9 mouse cellular contexts compared by ENCODE assay signal in the genomic region with DNA sequence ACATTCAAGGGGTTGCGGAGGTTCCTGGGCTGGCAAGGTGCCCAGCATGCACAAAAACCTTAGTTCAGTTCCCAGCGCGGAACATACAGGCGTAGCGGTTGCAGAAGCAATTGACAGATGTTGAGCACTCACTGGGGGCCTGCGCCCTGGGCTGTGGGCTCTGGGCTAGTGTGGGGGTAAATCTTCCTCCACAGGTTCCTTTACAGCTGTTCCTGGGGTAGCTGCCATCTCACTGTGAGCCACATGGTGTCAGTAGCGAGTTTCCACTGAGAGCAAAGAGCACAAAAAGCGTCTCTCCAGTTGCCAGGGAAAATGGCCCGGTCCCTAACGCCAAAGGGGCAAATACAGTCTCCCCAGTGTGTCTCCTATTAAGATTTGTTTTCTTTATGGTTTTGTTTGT. TPM values are rescaled to one million over a fixed set of nuclear protein-coding genes. Genes with fewer than 3 reads are reported as not detected.
A peak's percentile ranks its signal among the peaks of the same experiment; 100 is the strongest.
DNase-seq lines count a peak whose midpoint lies in the region; ATAC-seq and TF ChIP-seq lines count a peak whose summit lies in the region.
"Had no signal": no experiment of that assay in that cellular context is flagged by ENCODE, and none has a peak within 500 bp of the region (broad histone marks: within the 10 kb centered on the region; RNA-seq: fewer than 3 reads in every experiment).

No protein-coding gene starts in this region.

- peak; percentile 60; the same call in 1 of the 2 replicates for ATAC-seq in lung, embryonic 14.5 days (ENCODE audit: insufficient read depth)

- no peak overlapping the region for H3K9ac ChIP-seq in lung, embryonic 14.5 days
- H3K9ac ChIP-seq: limb, embryonic 15.5 days had no signal

- peaks cover 38% of the 10 kb centered on the region for H3K4me1 ChIP-seq in embryonic facial prominence, embryonic 10.5 days
- peaks cover 34% of the 10 kb centered on the region for H3K4me1 ChIP-seq in heart, embryonic 10.5 days
- no peaks in the 10 kb centered on the region for H3K4me1 ChIP-seq in lung, embryonic 14.5 days (ENCODE audit: insufficient read depth)

- no peak overlapping the region for H3K4me3 ChIP-seq in embryonic facial prominence, embryonic 10.5 days
- H3K4me3 ChIP-seq in heart, embryonic 10.5 days, result no peak overlapping the region
- H3K4me3 ChIP-seq in lung, embryonic 14.5 days (ENCODE audit: low read depth, low read length), result no peak overlapping the region
- H3K4me3 ChIP-seq: limb, embryonic 15.5 days had no signal

- no peaks in the 10 kb centered on the region for H3K9me3 ChIP-seq in embryonic facial prominence, embryonic 10.5 days
- H3K9me3 ChIP-seq in heart, embryonic 10.5 days, result no peaks in the 10 kb centered on the region
- no peaks in the 10 kb centered on the region for H3K9me3 ChIP-seq in lung, embryonic 14.5 days (ENCODE audit: low read depth, low read length)
- H3K9me3 ChIP-seq: limb, embryonic 15.5 days had no signal

- H3K4me2 ChIP-seq in lung, embryonic 14.5 days, result peak overlapping the region; percentile 35; the same call in 1 of the 2 replicates
- H3K4me2 ChIP-seq: limb, embryonic 15.5 days had no signal

- peak; percentile 82 to 84 for DNase-seq in B cell, adult 2 months
- peak; percentile 86 for DNase-seq in adrenal gland, adult 2 months
- DNase-seq in embryonic facial prominence, embryonic 10.5 days (ENCODE audit: low spot score), result peak; percentile 83
- peak; percentile 92 for DNase-seq in heart, embryonic 10.5 days (ENCODE audit: low spot score)
- peak; percentile 66 for DNase-seq in large intestine, adult 2 months (ENCODE audit: low read depth, low spot score)
- DNase-seq in lung, embryonic 14.5 days, result peak; percentile 96
- DNase-seq in retina, adult 2 months (ENCODE audit: low read depth, low spot score), result peak; percentile 50
- peak; percentile 61 for DNase-seq in thymus, postnatal 14 days

- WGBS in embryonic facial prominence, embryonic 10.5 days, result 10% methylated on average over 10 of the region's 10 CpGs
- 10% methylated on average over 10 of the region's 10 CpGs for WGBS in heart, embryonic 10.5 days
- under 1% methylated on average over 10 of the region's 10 CpGs for WGBS in large intestine, adult 2 months
- 2% methylated on average over 10 of the region's 10 CpGs for WGBS in lung, embryonic 14.5 days

- 0 out of 2 replicates have a peak, but pooled peaks cover under 1% of the 10 kb centered on the region for H3K36me3 ChIP-seq in embryonic facial prominence, embryonic 10.5 days (replicated peaks)
- H3K36me3 ChIP-seq in heart, embryonic 10.5 days, result peaks cover 10% of the 10 kb centered on the region
- peaks cover 3% of the 10 kb centered on the region; the same call in 1 of the 2 replicates for H3K36me3 ChIP-seq in lung, embryonic 14.5 days (ENCODE audit: insufficient read depth)

- H3K27me3 ChIP-seq in embryonic facial prominence, embryonic 10.5 days (replicated peaks; ENCODE audit: low read depth, poor library complexity, severe bottlenecking), result peaks cover 45% of the 10 kb centered on the region
- H3K27me3 ChIP-seq in heart, embryonic 10.5 days (ENCODE audit: insufficient read depth, poor library complexity, severe bottlenecking), result peaks cover 22% of the 10 kb centered on the region
- H3K27me3 ChIP-seq in lung, embryonic 14.5 days (ENCODE audit: insufficient read depth, low read length), result no peaks in the 10 kb centered on the region

- peak; percentile 93 for TF ChIP-seq CTCF in lung, embryonic 14.5 days (IDR thresholded peaks at IDR 0.05; ENCODE audit: low read depth)

- no peak overlapping the region for H3K27ac ChIP-seq in embryonic facial prominence, embryonic 10.5 days (replicated peaks)
- no peak overlapping the region for H3K27ac ChIP-seq in heart, embryonic 10.5 days
- H3K27ac ChIP-seq in lung, embryonic 14.5 days (ENCODE audit: low read depth), result no peak overlapping the region
- H3K27ac ChIP-seq: limb, embryonic 15.5 days had no signal

RNA-seq across cellular contexts. Expression of a gene that starts 0.8 kb away (rescaled TPM):
- total RNA-seq in adrenal gland, adult 2 months (2021), result 100 to 1,000 TPM in 1 of 2 experiments, 10 to 100 TPM in 1; 89.8 to 151 TPM
- polyA plus RNA-seq in adrenal gland, adult 2 months (2012; rRNA removed), result 189 and 210 TPM in 2 replicates
- 11.0 and 11.7 TPM in 2 replicates for polyA plus RNA-seq in embryonic facial prominence, embryonic 10.5 days (2016; fragmentation: Nextera tagmentation; extraction: Ambion mirVana)
- polyA plus RNA-seq in heart, embryonic 10.5 days (2016; fragmentation: Nextera tagmentation; extraction: Ambion mirVana), result 32.3 and 47.3 TPM in 2 replicates
- polyA plus RNA-seq in large intestine, adult 2 months (2012; rRNA removed), result 19.2 and 32.9 TPM in 2 replicates
- 15.7 and 16.9 TPM in 2 replicates for polyA plus RNA-seq in lung, embryonic 14.5 days (2014; fragmentation: Nextera tagmentation; extraction: Ambion mirVana)

RNA-seq across cellular contexts. Expression of a gene that starts 1.9 kb away (rescaled TPM):
- not detected for total RNA-seq in adrenal gland, adult 2 months (2021)
- polyA plus RNA-seq in adrenal gland, adult 2 months (2012; rRNA removed), result not detected in 2 replicates
- polyA plus RNA-seq in embryonic facial prominence, embryonic 10.5 days (2016; fragmentation: Nextera tagmentation; extraction: Ambion mirVana), result not detected in 2 replicates
- not detected in 2 replicates for polyA plus RNA-seq in heart, embryonic 10.5 days (2016; fragmentation: Nextera tagmentation; extraction: Ambion mirVana)
- not detected in 2 replicates for polyA plus RNA-seq in large intestine, adult 2 months (2012; rRNA removed)
- polyA plus RNA-seq in lung, embryonic 14.5 days (2014; fragmentation: Nextera tagmentation; extraction: Ambion mirVana), result not detected in 2 replicates
- polyA plus RNA-seq: limb, embryonic 15.5 days had no signal

RNA-seq across cellular contexts. Expression of a gene that starts 19.2 kb away (rescaled TPM):
- total RNA-seq in adrenal gland, adult 2 months (2021), result not detected
- 0.39 and 0.41 TPM in 2 replicates for polyA plus RNA-seq in adrenal gland, adult 2 months (2012; rRNA removed)
- 0.20 and 0.30 TPM in 2 replicates for polyA plus RNA-seq in embryonic facial prominence, embryonic 10.5 days (2016; fragmentation: Nextera tagmentation; extraction: Ambion mirVana)
- polyA plus RNA-seq in heart, embryonic 10.5 days (2016; fragmentation: Nextera tagmentation; extraction: Ambion mirVana), result 0.36 and 0.96 TPM in 2 replicates
- polyA plus RNA-seq in large intestine, adult 2 months (2012; rRNA removed), result not detected in 2 replicates
- not detected in 2 replicates for polyA plus RNA-seq in lung, embryonic 14.5 days (2014; fragmentation: Nextera tagmentation; extraction: Ambion mirVana)

RNA-seq across cellular contexts. Expression of a gene that starts 42.3 kb away (rescaled TPM):
- 10 to 100 TPM in 1 of 2 experiments, 1 to 10 TPM in 1; 7.8 to 13.5 TPM for total RNA-seq in adrenal gland, adult 2 months (2021)
- 12.1 and 16.9 TPM in 2 replicates for polyA plus RNA-seq in adrenal gland, adult 2 months (2012; rRNA removed)
- polyA plus RNA-seq in embryonic facial prominence, embryonic 10.5 days (2016; fragmentation: Nextera tagmentation; extraction: Ambion mirVana), result 8.2 and 10.3 TPM in 2 replicates
- 3.4 and 5.1 TPM in 2 replicates for polyA plus RNA-seq in heart, embryonic 10.5 days (2016; fragmentation: Nextera tagmentation; extraction: Ambion mirVana)
- polyA plus RNA-seq in large intestine, adult 2 months (2012; rRNA removed), result 2.4 and 2.9 TPM in 2 replicates
- 4.0 and 4.9 TPM in 2 replicates for polyA plus RNA-seq in lung, embryonic 14.5 days (2014; fragmentation: Nextera tagmentation; extraction: Ambion mirVana)

RNA-seq across cellular contexts. Expression of a gene that starts 55.3 kb away (rescaled TPM):
- 10 to 100 TPM; 28.1 to 58.7 TPM for total RNA-seq in adrenal gland, adult 2 months (2021)
- polyA plus RNA-seq in adrenal gland, adult 2 months (2012; rRNA removed), result 44.3 and 60.6 TPM in 2 replicates
- 0.28 and 0.51 TPM in 2 replicates for polyA plus RNA-seq in embryonic facial prominence, embryonic 10.5 days (2016; fragmentation: Nextera tagmentation; extraction: Ambion mirVana)
- polyA plus RNA-seq in heart, embryonic 10.5 days (2016; fragmentation: Nextera tagmentation; extraction: Ambion mirVana), result 0.83 and 0.94 TPM in 2 replicates
- 4.0 and 6.0 TPM in 2 replicates for polyA plus RNA-seq in large intestine, adult 2 months (2012; rRNA removed)
- polyA plus RNA-seq in lung, embryonic 14.5 days (2014; fragmentation: Nextera tagmentation; extraction: Ambion mirVana), result 0.17 and 0.23 TPM in 2 replicates
